Mouse (Mus musculus) forebrain, postnatal 0 days (tissue): ENCODE data around the gene Sft2d1. TPM values are rescaled to one million over a fixed set of nuclear protein-coding genes. Genes with fewer than 3 reads are reported as not detected.
A peak's percentile ranks its signal among the peaks of the same experiment; 100 is the strongest.

Experiments used
- ATAC-seq: fragments of 200-750 bp; cut with Nextera tagmentation; 2 replicates; pipeline ENCODE4 v1.8.0; 2017; ENCODE audit warnings: mild to moderate bottlenecking, moderate library complexity
- DNase-seq: peaks from one replicate; pipeline ENCODE4 v3.0.0-alpha.2; 2015
- H3K27ac ChIP-seq: fragments of 300-500 bp; sonication (generic); 2 replicates; pipeline ENCODE4 v1.5.1; 2014; ENCODE audit warnings: low read depth, mild to moderate bottlenecking, antibody characterized with exemption, low read length, moderate library complexity, mixed read lengths
- H3K27me3 ChIP-seq: fragments of 300-500 bp; sonication (generic); 2 replicates; pipeline ENCODE4 v1.6.1; 2014; ENCODE audit warnings: mild to moderate bottlenecking, low read length, mixed read lengths; ENCODE audit not compliant: insufficient read depth
- H3K36me3 ChIP-seq: fragments of 300-500 bp; sonication (generic); 2 replicates; pipeline ENCODE4 v1.6.1; 2014; ENCODE audit warnings: mild to moderate bottlenecking, moderate library complexity; ENCODE audit not compliant: insufficient read depth
- H3K4me1 ChIP-seq: fragments of 300-500 bp; sonication (generic); 2 replicates; pipeline ENCODE4 v1.6.1; 2014; ENCODE audit warnings: antibody characterized with exemption; ENCODE audit not compliant: insufficient read depth
- H3K4me2 ChIP-seq: fragments of 300-500 bp; sonication (generic); 2 replicates; pipeline ENCODE4 v1.6.1; 2014; ENCODE audit warnings: low read depth, mild to moderate bottlenecking, moderate library complexity
- H3K4me3 ChIP-seq: fragments of 300-500 bp; sonication (generic); 2 replicates; pipeline ENCODE4 v1.5.1; 2014; ENCODE audit warnings: low read depth, low read length, mixed read lengths
- H3K9ac ChIP-seq: fragments of 300-500 bp; sonication (generic); 2 replicates; pipeline ENCODE4 v1.6.1; 2014; ENCODE audit warnings: mild to moderate bottlenecking
- H3K9me3 ChIP-seq: fragments of 300-500 bp; sonication (generic); 2 replicates; pipeline ENCODE4 v1.6.1; 2016; ENCODE audit warnings: low read length
- CTCF ChIP-seq: sonication (generic); IDR thresholded peaks from 2 replicates; pipeline ENCODE4 v1.5.1; 2016; ENCODE audit warnings: antibody characterized with exemption, control low read depth, low read depth
- WGBS: fragments of 180-500 bp; shearing (Covaris S2); extraction: QIAGEN DNeasy Blood & Tissue Kit; methylation state at CpG from one replicate; pipeline ENCODE4 v1.1.7; 2014; 5-methylcytosine and 5-hydroxymethylcytosine counted together
- polyA plus RNA-seq: library from polyadenylated mRNA; unstranded; fragments of >200 nt; fragmentation: Nextera tagmentation; extraction: Ambion mirVana; gene quantifications from 2 replicates; pipeline ENCODE4 v1.2.1, GENCODE M21; 2015
- total RNA-seq: library from RNA; depleted of rRNA; stranded (reverse); fragments of >200 nt; gene quantifications from 2 replicates; pipeline ENCODE4 v1.2.3, GENCODE M21; 2014

The Sft2d1 gene
- total and polyA plus RNA-seq, 2 experiments from 2014 or later, result 138 to 196 TPM

DNA sequence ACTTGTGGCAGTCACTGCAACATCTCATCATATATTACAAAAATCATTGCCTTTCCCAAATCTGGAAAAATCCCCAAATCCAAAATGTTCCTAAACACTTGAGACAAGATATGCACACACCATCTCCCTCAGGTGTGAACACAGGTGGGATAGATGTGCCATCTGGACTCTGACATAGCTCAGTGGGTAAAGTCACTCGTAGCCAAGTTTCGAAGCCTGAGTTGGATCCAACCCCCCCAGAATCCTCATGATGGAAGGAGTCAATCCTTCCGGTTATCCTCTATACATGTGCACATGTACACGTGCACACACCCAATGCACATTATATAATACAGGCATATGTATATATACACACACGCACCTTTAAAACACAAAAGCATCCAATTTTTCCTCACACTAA, 50.0 kb downstream of the Sft2d1 start:
- Histone ChIP-seq H3K9ac (no peak overlapping the region), H3K27ac (no peak overlapping the region), H3K36me3 (no peaks in the 10 kb centered on the region), H3K4me3 (no peak overlapping the region), H3K27me3 (no peaks in the 10 kb centered on the region), H3K4me2 (no peak overlapping the region), H3K4me1 (0 out of 2 replicates have a peak, but pooled peaks cover 6% of the 10 kb centered on the region), H3K9me3 (no peaks in the 10 kb centered on the region)
- WGBS, result 81% methylated on average over 5 of the region's 5 CpGs
- DNase-seq, result no peak
- TF ChIP-seq CTCF, result no peak
- ATAC-seq, result no peak

DNA sequence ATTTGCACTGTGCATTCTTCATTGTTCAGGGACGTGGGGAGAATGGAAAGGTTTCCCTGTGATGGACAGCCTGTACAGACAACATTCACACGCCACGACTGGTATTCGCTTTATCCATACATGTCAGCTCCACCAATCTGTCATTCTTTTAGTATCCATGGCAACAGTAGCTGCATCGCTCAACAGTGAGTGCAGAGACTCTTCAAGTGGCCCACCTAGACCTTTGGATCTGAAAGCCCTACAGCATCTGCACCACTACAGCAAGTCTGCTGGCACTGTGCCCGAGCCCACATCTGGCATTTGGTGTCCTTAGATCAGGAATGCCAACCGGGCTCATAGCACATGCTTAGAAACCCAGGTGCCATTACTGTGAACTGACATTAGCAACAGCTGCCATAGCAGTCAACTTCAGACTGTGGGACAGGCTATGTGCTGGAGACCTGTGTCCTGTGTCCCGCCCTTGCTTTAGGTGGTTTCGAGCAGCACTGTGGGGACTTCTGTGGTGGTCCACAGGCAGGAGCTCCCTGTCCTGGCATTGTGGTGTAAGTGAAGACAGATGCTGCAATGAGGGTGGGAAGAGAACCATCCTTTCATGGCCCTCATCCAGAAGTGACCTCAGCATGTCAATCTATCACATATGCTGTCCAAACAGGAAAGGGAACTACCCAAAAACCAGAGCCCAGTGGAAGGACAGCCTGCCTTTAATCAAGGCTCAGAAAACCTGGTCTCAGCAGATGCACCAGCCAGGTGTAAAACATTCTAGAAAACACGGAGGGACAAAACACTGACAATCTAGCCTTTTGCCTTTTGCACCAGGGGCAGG, 50.6 kb downstream of the Sft2d1 start:
- H3K36me3 ChIP-seq, result no peaks in the 10 kb centered on the region
- H3K27me3 ChIP-seq, result no peaks in the 10 kb centered on the region
- 51% methylated on average over 10 of the region's 10 CpGs for WGBS
- no peak overlapping the region for H3K4me3 ChIP-seq
- H3K4me1 ChIP-seq, result peaks cover 8% of the 10 kb centered on the region
- H3K4me2 ChIP-seq, result no peak overlapping the region
- peak; percentile 69 for ATAC-seq
- no peak overlapping the region for H3K27ac ChIP-seq
- no peaks in the 10 kb centered on the region for H3K9me3 ChIP-seq
- no peak for TF ChIP-seq CTCF
- no peak overlapping the region for H3K9ac ChIP-seq
- no peak for DNase-seq

DNA sequence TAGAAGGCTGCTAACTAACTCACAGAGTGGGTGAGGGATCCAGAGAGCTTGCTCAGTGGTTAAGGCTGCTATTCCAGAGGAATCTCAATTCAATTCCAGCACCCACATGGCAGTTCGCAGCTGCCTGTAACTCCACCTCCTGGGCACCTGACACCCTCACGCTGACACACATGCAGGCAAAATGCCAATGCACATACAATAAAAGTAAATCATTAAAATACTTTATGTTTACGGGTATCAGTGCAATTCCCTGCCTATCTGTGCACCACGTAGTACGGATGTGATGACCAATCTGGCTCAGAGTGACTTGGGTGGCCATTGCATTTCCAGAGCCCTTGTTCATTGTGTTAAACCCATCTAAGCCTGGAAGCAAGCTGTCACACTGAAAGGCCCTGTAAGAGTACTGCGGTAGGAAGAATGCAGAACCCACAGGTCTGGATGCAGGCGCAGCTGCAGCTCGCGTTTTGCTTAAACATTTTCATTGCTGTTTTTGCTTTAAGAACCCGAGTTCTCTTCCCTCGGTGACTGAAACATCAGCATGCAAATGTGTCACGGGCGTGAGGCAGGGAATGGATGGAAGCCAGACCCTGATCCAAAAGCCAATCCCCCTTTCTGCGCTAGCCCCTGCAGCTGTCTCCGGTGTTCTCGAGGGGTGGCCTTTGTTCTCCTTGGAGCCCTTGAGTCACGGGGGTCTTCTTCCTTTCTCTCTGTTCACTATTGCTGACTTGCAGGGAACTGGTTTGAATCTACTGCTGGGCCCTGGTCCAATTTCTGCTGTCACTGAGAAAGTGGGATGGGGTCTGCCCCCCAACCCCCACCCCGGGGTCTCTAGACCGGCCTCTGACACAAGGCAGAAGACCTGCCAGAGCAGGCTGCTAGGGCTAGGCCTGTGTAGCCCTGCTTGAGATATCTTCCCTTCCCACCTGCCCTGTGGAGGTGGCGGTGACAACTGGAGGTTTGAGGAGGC, 56.9 kb downstream of the Sft2d1 start:
- peak overlapping the region; percentile 42 for H3K4me2 ChIP-seq
- peak overlapping the region; percentile 58 for H3K9ac ChIP-seq
- no peaks in the 10 kb centered on the region for H3K9me3 ChIP-seq
- DNase-seq (peak; percentile 79), ATAC-seq (peak; percentile 32)
- H3K27ac ChIP-seq, result peak overlapping the region; percentile 98
- no peak for TF ChIP-seq CTCF
- no peaks in the 10 kb centered on the region for H3K27me3 ChIP-seq
- H3K36me3 ChIP-seq, result no peaks in the 10 kb centered on the region
- peaks cover 48% of the 10 kb centered on the region for H3K4me1 ChIP-seq
- 6% methylated on average over 20 of the region's 20 CpGs for WGBS
- no peak overlapping the region for H3K4me3 ChIP-seq

DNA sequence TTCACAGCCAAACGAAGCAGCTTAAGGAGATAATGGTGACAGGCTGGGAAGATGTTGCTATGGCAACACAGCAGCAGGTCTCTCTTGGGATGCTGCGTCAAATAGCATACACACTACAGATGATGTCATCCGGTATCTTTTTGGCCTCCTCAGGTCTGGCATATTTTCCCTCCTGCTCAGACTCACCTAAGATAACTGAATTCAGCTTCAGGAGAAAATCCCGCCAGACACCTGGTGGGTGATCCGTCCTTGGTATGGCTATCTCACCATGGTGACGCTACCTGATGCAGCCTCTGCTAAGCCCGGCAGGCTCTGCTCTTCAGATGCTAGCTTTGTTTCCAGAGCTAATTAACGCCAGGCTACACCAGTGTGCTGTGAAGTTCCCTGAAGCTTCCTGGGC, 57.7 kb downstream of the Sft2d1 start:
- Histone ChIP-seq H3K4me2 (peak overlapping the region; percentile 42), H3K27ac (peak overlapping the region; percentile 98), H3K27me3 (no peaks in the 10 kb centered on the region), H3K4me3 (no peak overlapping the region), H3K4me1 (peaks cover 48% of the 10 kb centered on the region), H3K9ac (peak overlapping the region; percentile 58), H3K9me3 (no peaks in the 10 kb centered on the region), H3K36me3 (no peaks in the 10 kb centered on the region)
- peak; percentile 87 for ATAC-seq
- peak; percentile 92 for DNase-seq
- WGBS, result 6% methylated on average over 8 of the region's 8 CpGs
- TF ChIP-seq CTCF, result no peak

DNA sequence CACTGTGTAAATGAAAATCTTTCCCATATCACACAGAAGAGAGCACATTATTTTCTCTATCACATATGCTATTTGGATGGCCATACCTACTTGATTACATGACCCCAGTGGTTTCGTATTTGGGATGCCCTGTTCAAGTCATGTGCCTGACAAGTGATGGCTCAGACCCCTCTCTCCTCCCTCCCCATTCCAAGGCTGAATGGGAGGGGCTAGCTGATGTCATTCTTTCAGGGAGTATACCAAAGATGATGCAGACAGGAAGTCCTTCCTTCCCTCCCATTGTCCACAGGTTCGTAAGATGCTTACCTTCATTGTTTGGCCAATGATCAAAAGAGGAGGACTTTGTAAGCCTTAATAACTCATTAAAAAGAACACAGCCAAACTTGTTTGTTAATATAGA, 58.3 kb downstream of the Sft2d1 start:
- Histone ChIP-seq H3K4me1 (peaks cover 48% of the 10 kb centered on the region), H3K9ac (peak overlapping the region; percentile 18; the same call in 1 of the 2 replicates), H3K4me2 (no peak overlapping the region), H3K27ac (peak overlapping the region; percentile 98), H3K27me3 (no peaks in the 10 kb centered on the region), H3K36me3 (no peaks in the 10 kb centered on the region), H3K4me3 (no peak overlapping the region), H3K9me3 (no peaks in the 10 kb centered on the region)
- DNase-seq, result peak; percentile 39
- 26% methylated on average over 2 of the region's 2 CpGs for whole genome bisulfite sequencing
- ATAC-seq, result no peak
- TF ChIP-seq CTCF, result no peak

DNA sequence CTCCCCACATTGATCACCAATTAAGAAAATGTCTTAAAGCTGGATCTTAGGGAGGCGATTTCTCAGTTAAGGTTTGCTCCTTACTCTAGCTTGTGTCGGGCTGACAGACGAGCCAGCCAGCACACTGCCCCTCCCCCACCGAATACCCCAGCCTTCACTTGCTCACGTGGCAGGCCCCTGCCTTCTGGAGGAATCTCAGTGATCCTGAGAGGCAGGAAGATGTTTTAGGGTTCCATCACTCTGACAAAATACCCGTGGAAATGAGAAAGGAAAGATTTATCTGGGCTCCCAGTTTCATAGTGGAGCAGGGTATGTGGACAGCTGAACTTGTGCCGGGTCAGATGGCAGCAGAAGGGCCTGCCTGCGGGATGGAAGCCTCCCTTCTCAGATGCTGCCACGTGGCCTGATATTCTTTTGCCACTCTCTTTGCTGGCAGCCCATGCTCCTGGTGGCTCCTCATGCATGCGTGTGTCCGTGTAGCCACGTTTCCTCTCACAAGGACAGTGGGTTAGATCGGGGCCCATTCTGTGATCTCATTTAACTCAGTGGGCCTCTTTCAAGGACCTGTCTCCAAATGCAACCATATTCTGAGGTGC, 59.8 kb downstream of the Sft2d1 start:
- no peak overlapping the region for H3K9ac ChIP-seq
- H3K4me3 ChIP-seq, result no peak overlapping the region

More for the DNA sequence above, 59.8 kb downstream of the Sft2d1 start:
- Histone ChIP-seq H3K36me3 (no peaks in the 10 kb centered on the region), H3K27ac (peak overlapping the region; percentile 91), H3K9me3 (no peaks in the 10 kb centered on the region), H3K4me2 (no peak overlapping the region), H3K4me1 (peaks cover 48% of the 10 kb centered on the region), H3K27me3 (no peaks in the 10 kb centered on the region)
- no peak for ATAC-seq
- TF ChIP-seq CTCF, result no peak
- 18% methylated on average over 13 of the region's 13 CpGs for WGBS
- DNase-seq, result peak; percentile 62
